Mouse (Mus musculus): ENCODE measurements around the gene Rln3.

DNA sequence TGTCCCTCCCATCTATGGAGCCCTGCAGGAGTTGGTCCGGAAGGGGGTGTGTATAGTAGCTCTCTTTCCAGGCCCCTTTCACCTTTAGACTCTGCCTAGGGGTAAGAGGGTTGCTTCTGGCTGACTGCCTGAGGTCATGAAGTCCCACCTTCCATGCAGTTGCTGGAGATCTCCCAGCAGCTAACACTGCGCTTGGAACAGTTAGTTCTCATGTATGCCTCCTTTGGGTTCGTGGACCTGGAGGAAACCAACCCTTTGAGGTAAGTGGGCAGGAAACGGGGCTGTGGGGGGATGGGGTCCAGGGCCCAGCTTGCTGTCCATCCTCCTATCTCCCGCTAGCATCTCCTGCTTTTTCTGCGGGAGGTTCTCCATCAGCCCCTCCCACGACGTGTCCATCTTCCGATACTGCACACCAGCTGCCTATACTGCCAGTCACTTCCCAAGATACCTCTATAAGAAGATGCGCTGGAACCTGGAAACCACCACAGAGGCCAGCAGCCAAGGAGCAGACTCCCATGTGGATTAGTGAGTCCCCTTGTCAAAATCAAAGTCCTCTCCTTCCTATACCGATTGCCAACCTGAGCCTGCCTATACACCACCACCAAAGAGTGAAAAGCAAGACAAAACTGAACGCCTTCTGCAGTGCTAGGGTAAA lies 41.7 kb downstream of the Rln3 start:
- TF ChIP-seq POLR2A (IDR thresholded peaks at IDR 0.05; ENCODE audit: low read depth, low read length) = no peak
- no peak for TF ChIP-seq CHD2 (IDR thresholded peaks at IDR 0.05; ENCODE audit: low read length)
- TF ChIP-seq CTCF (conservative IDR thresholded peaks at IDR 0.05 in 1 of 2, IDR thresholded peaks at IDR 0.05 in 1 of 2; ENCODE audit: low read depth in 2 of 2, low read length in 2 of 2) = no peak
- no peak for TF ChIP-seq MAX (IDR thresholded peaks at IDR 0.05; ENCODE audit: low read length)
- TF ChIP-seq BHLHE40 (IDR thresholded peaks at IDR 0.05; ENCODE audit: low read depth, low read length) = no peak
- no peak for TF ChIP-seq KAT2A (IDR thresholded peaks at IDR 0.05; ENCODE audit: insufficient replicate concordance, low read length)
- no peak for TF ChIP-seq ZC3H11A (IDR thresholded peaks at IDR 0.05; ENCODE audit: low read depth, low read length)
- no peak for TF ChIP-seq UBTF (IDR thresholded peaks at IDR 0.05; ENCODE audit: low read depth, low read length)
- no peak for TF ChIP-seq MYC (IDR thresholded peaks at IDR 0.05; ENCODE audit: low read depth, low read length)
- TF ChIP-seq E2F4 (IDR thresholded peaks at IDR 0.05; ENCODE audit: insufficient replicate concordance, low read depth, low read length) = no peak
- TF ChIP-seq MXI1 (IDR thresholded peaks at IDR 0.05; ENCODE audit: low read depth, low read length) = no peak
- TF ChIP-seq NRF1 (IDR thresholded peaks at IDR 0.05; ENCODE audit: low read depth, low read length) = no peak
- no peak for TF ChIP-seq SIN3A (IDR thresholded peaks at IDR 0.05; ENCODE audit: low read length)
- TF ChIP-seq RCOR1 (conservative IDR thresholded peaks at IDR 0.05; ENCODE audit: low read depth, low read length) = no peak
